Mouse (Mus musculus) sigmoid colon, adult 10 weeks (tissue): ENCODE measurements around the gene Cldnd1. TPM values are rescaled to one million over a fixed set of nuclear protein-coding genes. Genes with fewer than 3 reads are reported as not detected.

Source experiments
- polyA plus RNA-seq: library from polyadenylated mRNA; stranded (reverse); fragments of 350-450 nt; fragmentation: Illumina TruSeq; extraction: RNeasy Lipid Tissue Mini Kit (QIAGEN cat#74804); gene quantifications from one replicate; pipeline ENCODE4 v1.2.3, GENCODE M21; 2014; ENCODE audit warnings: low read depth, low replicate concordance

The Cldnd1 gene
- 127 TPM for polyA plus RNA-seq

GRCm38 (mm10) chr16:58727477-58728131, at the start of gene Cldnd1:
Gene Cldnd1 (plus strand): TSS chr16:58727910.

GRCm38 (mm10) chr16:58718666-58719120, 9.0 kb upstream of the Cldnd1 start, which contains the start of gene Gpr15:
Gene Gpr15 (minus strand): TSS chr16:58719070.

GRCm38 (mm10) chr16:58763076-58763475, 35.4 kb downstream of the Cldnd1 start, which contains the start of gene Olfr172:
Gene Olfr172 (minus strand): TSS chr16:58763176.

Other genes with a start within 250 kb of the Cldnd1 start
- 693 TPM for gene St3gal6, start 203.7 kb upstream of the Cldnd1 start, polyA plus RNA-seq
- gene Gm813, start 110.9 kb upstream of the Cldnd1 start, polyA plus RNA-seq: not detected
- gene E330017A01Rik, start 89.2 kb upstream of the Cldnd1 start, polyA plus RNA-seq: not detected
- gene Cpox, start 57.6 kb upstream of the Cldnd1 start, polyA plus RNA-seq: 50.0 TPM
- gene Gpr15, start 8.8 kb upstream of the Cldnd1 start, polyA plus RNA-seq: not detected
- gene Olfr172, start 35.3 kb downstream of the Cldnd1 start, polyA plus RNA-seq: not detected
- not detected for gene Olfr173, start 72.4 kb downstream of the Cldnd1 start, polyA plus RNA-seq
- gene Olfr175-ps1, start 98.9 kb downstream of the Cldnd1 start, polyA plus RNA-seq: not detected
- gene Olfr177, start 146.9 kb downstream of the Cldnd1 start, polyA plus RNA-seq: not detected
- not detected for gene Olfr178, start 164.2 kb downstream of the Cldnd1 start, polyA plus RNA-seq
- gene Olfr181, start 200.8 kb downstream of the Cldnd1 start, polyA plus RNA-seq: not detected
- gene Olfr180, start 201.5 kb downstream of the Cldnd1 start, polyA plus RNA-seq: not detected